Mouse (Mus musculus): ENCODE measurements at regions not wholly inside any gene's neighbourhood (a gene's known extent, or its start where the extent isn't known, plus 50 kb on each side); places are given as distances from the start of the nearest gene placed in this dataset.

DNA sequence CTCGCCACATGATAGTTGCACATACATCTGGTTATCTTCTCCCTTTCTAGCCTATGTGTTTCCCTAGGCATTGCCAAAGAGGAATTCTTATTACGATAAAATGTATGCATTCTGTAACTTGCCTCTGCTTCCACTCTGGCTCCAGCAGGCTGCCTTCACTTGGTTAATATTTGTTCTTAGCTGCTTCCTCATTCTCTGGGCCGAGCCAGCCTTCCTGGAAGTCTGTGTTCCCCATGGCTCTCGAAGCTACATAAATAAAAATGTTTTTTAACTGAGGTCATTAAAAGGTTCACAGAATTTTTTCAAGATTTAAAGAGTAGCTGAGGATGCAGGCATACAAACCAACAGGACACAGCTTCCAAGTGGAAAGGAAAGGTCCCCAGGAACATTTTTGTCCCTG is 1124.5 kb upstream of the 4930412O13Rik start:
- TF ChIP-seq POLR2A (IDR thresholded peaks at IDR 0.05; ENCODE audit: extremely low read depth, insufficient read depth, low read length) (no peak), CTCF (IDR thresholded peaks at IDR 0.05; ENCODE audit: low read depth, low read length) (no peak)
- WGBS: 35% methylated on average over 4 of the region's 4 CpGs

DNA sequence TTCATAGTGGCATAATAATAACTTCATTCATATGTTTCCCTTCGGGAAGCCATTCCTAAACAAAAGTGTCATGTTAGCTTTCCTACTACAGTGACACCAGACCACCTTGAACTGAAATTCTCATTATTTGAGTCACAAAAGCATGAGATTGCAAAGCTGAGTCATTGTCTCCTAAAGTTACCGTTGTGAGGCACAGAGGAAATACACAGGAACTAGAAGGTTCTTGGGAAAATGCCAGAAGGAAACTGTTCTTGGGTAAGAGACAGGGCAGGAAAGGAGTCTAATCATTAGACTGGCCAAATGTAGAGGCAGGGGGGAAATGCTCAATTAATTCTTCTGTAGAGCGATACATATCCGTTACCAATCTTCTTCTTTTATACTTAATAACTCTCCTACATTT is 1110.4 kb upstream of the 4930412O13Rik start:
- H3K27ac ChIP-seq (replicated peaks; ENCODE audit: insufficient read depth, low read depth, low read length): no peak overlapping the region
- no peak overlapping the region for H3K4me3 ChIP-seq (ENCODE audit: insufficient read depth, low read depth, low read length)
- H3K27me3 ChIP-seq (ENCODE audit: control insufficient read depth, insufficient read depth, low read length): no peaks in the 10 kb centered on the region
- H3K36me3 ChIP-seq (ENCODE audit: control insufficient read depth, insufficient read depth, low read length): no peaks in the 10 kb centered on the region
- TF ChIP-seq CTCF (IDR thresholded peaks at IDR 0.05; ENCODE audit: low read depth, low read length): no peak
- TF ChIP-seq POLR2A (IDR thresholded peaks at IDR 0.05; ENCODE audit: extremely low read depth, insufficient read depth, low read length): no peak
- H3K79me2 ChIP-seq (ENCODE audit: control insufficient read depth, insufficient read depth, low read length): no peaks in the 10 kb centered on the region
- WGBS: 72% methylated on average over 4 of the region's 4 CpGs
- DNase-seq (ENCODE audit: extremely low read depth, low read depth, low spot score): no peak
- no peak overlapping the region for H3K9ac ChIP-seq (ENCODE audit: low read depth, low read length)
- no peaks in the 10 kb centered on the region for H3K4me1 ChIP-seq (ENCODE audit: control insufficient read depth, insufficient read depth, low read length)

More for the DNA sequence above, 1124.5 kb upstream of the 4930412O13Rik start:
- Histone ChIP-seq H3K27me3 (ENCODE audit: control insufficient read depth, insufficient read depth, low read length) (no peaks in the 10 kb centered on the region), H3K4me3 (ENCODE audit: insufficient read depth, low read depth, low read length) (no peak overlapping the region), H3K36me3 (ENCODE audit: control insufficient read depth, insufficient read depth, low read length) (no peaks in the 10 kb centered on the region), H3K9ac (ENCODE audit: low read depth, low read length) (no peak overlapping the region), H3K27ac (replicated peaks; ENCODE audit: insufficient read depth, low read depth, low read length) (no peak overlapping the region), H3K79me2 (ENCODE audit: control insufficient read depth, insufficient read depth, low read length) (no peaks in the 10 kb centered on the region), H3K4me1 (ENCODE audit: control insufficient read depth, insufficient read depth, low read length) (no peaks in the 10 kb centered on the region)
- DNase-seq (ENCODE audit: extremely low read depth, low read depth, low spot score): no peak

DNA sequence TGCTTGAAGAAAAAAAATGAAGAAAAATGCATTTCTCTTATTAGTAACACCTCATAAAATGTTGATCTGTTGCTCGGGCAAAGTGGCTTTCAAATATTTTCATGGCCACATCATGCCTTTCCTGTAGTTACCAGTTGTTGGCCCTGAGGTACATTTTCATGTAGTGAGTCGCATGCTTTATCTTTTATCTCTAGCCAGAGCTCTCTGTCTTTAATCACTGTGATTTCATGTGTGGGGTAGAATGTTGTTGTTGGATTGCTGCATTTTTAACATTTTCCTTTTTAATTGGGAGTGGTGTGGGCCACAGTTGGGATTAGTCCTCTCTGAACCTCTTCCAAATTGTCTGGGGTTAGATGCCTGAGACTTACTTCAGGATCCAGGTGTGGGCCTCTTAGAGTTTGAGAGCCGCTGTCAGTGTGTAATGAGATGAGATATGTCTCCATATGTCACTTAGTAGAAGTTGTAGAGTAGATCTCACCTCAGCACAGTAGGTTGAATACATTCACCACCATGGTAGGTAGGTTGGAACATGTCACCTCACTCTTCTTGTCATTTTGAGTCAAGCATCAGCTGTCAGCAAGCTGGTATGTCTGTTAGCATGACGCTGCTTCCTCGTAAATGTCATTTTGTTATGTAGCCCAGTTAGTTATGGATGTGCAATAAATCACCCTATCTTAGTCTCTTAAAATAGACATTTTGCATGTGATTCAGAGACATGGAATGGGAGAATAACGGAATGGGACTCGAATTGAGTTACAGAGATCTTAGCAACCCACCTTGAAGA is 1099.7 kb upstream of the 4930412O13Rik start:
- 84% methylated on average over 7 of the region's 7 CpGs for WGBS
- Histone ChIP-seq H3K9ac (ENCODE audit: low read depth, low read length) (no peak overlapping the region), H3K79me2 (ENCODE audit: control insufficient read depth, insufficient read depth, low read length) (no peaks in the 10 kb centered on the region), H3K4me1 (ENCODE audit: control insufficient read depth, insufficient read depth, low read length) (no peaks in the 10 kb centered on the region), H3K27ac (replicated peaks; ENCODE audit: insufficient read depth, low read depth, low read length) (no peak overlapping the region), H3K36me3 (ENCODE audit: control insufficient read depth, insufficient read depth, low read length) (no peaks in the 10 kb centered on the region), H3K27me3 (ENCODE audit: control insufficient read depth, insufficient read depth, low read length) (no peaks in the 10 kb centered on the region), H3K4me3 (ENCODE audit: insufficient read depth, low read depth, low read length) (no peak overlapping the region)
- DNase-seq (ENCODE audit: extremely low read depth, low read depth, low spot score): no peak
- TF ChIP-seq POLR2A (IDR thresholded peaks at IDR 0.05; ENCODE audit: extremely low read depth, insufficient read depth, low read length) (no peak), CTCF (IDR thresholded peaks at IDR 0.05; ENCODE audit: low read depth, low read length) (no peak)

DNA sequence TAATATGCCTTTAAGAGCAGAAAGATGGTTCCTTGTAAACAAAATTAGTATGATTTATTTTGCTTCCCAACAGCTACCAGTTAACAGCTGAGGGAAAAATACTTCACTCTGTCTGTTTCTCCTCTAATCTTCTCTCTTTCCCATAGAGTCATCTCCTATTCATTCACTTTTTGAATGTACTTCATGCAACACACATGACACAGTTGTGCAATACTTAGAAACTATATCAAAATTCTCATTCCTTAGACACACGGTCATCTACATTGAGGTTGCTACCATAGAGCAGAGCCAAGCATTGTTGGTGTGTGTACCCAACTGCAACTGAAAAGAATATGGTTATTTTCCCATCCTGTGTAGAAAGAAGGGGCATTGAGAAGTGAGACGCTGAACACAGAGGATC is 1098.8 kb upstream of the 4930412O13Rik start:
- no peak overlapping the region for H3K9ac ChIP-seq (ENCODE audit: low read depth, low read length)
- H3K79me2 ChIP-seq (ENCODE audit: control insufficient read depth, insufficient read depth, low read length): no peaks in the 10 kb centered on the region
- no peak overlapping the region for H3K4me3 ChIP-seq (ENCODE audit: insufficient read depth, low read depth, low read length)
- WGBS: 76% methylated on average over 2 of the region's 2 CpGs
- no peak overlapping the region for H3K27ac ChIP-seq (replicated peaks; ENCODE audit: insufficient read depth, low read depth, low read length)
- H3K36me3 ChIP-seq (ENCODE audit: control insufficient read depth, insufficient read depth, low read length): no peaks in the 10 kb centered on the region
- H3K4me1 ChIP-seq (ENCODE audit: control insufficient read depth, insufficient read depth, low read length): no peaks in the 10 kb centered on the region
- no peak for DNase-seq (ENCODE audit: extremely low read depth, low read depth, low spot score)
- H3K27me3 ChIP-seq (ENCODE audit: control insufficient read depth, insufficient read depth, low read length): no peaks in the 10 kb centered on the region
- TF ChIP-seq CTCF (IDR thresholded peaks at IDR 0.05; ENCODE audit: low read depth, low read length) (no peak), POLR2A (IDR thresholded peaks at IDR 0.05; ENCODE audit: extremely low read depth, insufficient read depth, low read length) (no peak)

DNA sequence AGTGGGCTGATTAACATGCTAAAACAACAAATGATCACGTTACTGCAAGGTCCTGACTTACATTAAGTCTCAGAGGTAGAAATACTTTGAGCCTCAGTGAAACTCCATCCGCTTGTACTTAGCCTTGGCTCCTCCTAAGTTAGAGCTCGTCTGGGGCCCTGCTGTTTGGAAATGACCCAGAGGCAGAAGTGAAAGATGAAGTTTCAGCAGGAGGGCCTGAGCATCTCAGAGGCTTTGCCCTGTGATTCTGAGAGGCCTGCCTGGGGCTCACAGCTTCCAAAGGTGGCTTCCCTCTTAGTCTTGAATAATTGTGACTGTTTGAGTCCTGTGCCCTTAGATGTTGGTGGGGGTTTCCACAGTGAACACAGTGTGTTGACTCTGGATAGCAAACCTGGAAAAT is 1079.0 kb upstream of the 4930412O13Rik start:
- H3K27me3 ChIP-seq (ENCODE audit: control insufficient read depth, insufficient read depth, low read length): no peaks in the 10 kb centered on the region
- WGBS: 49% methylated on average over 3 of the region's 3 CpGs
- no peak overlapping the region for H3K27ac ChIP-seq (replicated peaks; ENCODE audit: insufficient read depth, low read depth, low read length)
- TF ChIP-seq POLR2A (IDR thresholded peaks at IDR 0.05; ENCODE audit: extremely low read depth, insufficient read depth, low read length): no peak
- TF ChIP-seq CTCF (IDR thresholded peaks at IDR 0.05; ENCODE audit: low read depth, low read length): no peak
- DNase-seq (ENCODE audit: extremely low read depth, low read depth, low spot score): no peak
- H3K9ac ChIP-seq (ENCODE audit: low read depth, low read length): no peak overlapping the region
- no peaks in the 10 kb centered on the region for H3K79me2 ChIP-seq (ENCODE audit: control insufficient read depth, insufficient read depth, low read length)
- H3K4me3 ChIP-seq (ENCODE audit: insufficient read depth, low read depth, low read length): no peak overlapping the region
- no peaks in the 10 kb centered on the region for H3K4me1 ChIP-seq (ENCODE audit: control insufficient read depth, insufficient read depth, low read length)
- H3K36me3 ChIP-seq (ENCODE audit: control insufficient read depth, insufficient read depth, low read length): no peaks in the 10 kb centered on the region

DNA sequence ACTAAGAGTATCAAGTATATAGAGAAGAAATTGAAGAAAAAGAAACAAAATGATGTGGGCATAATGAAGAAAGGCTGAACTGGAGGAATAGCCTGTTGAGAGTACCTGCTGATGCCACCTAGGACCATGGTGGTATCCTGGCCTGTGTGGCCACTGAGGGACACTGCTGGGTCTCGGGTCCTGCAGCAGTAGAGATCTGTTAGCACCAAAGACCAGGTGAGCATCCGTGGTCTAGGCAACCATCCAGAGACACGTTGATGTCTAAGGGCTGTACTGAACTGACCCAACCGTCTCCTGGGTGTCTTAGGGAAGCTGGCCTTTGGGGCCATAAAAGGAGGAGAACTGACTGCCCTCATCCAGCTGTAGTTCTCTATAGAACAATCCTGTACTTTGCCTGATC is 1071.4 kb upstream of the 4930412O13Rik start:
- WGBS: 72% methylated on average over 4 of the region's 4 CpGs

More for the DNA sequence above, 1071.4 kb upstream of the 4930412O13Rik start:
- Histone ChIP-seq H3K27me3 (ENCODE audit: control insufficient read depth, insufficient read depth, low read length) (no peaks in the 10 kb centered on the region), H3K36me3 (ENCODE audit: control insufficient read depth, insufficient read depth, low read length) (no peaks in the 10 kb centered on the region), H3K9ac (ENCODE audit: low read depth, low read length) (no peak overlapping the region), H3K4me1 (ENCODE audit: control insufficient read depth, insufficient read depth, low read length) (no peaks in the 10 kb centered on the region), H3K4me3 (ENCODE audit: insufficient read depth, low read depth, low read length) (no peak overlapping the region), H3K27ac (replicated peaks; ENCODE audit: insufficient read depth, low read depth, low read length) (no peak overlapping the region), H3K79me2 (ENCODE audit: control insufficient read depth, insufficient read depth, low read length) (no peaks in the 10 kb centered on the region)
- no peak for DNase-seq (ENCODE audit: extremely low read depth, low read depth, low spot score)
- TF ChIP-seq POLR2A (IDR thresholded peaks at IDR 0.05; ENCODE audit: extremely low read depth, insufficient read depth, low read length) (no peak), CTCF (IDR thresholded peaks at IDR 0.05; ENCODE audit: low read depth, low read length) (no peak)

Data from liver, adult 2 months (tissue).